Mouse (Mus musculus): ENCODE measurements at regions not wholly inside any gene's neighbourhood (a gene's known extent, or its start where the extent isn't known, plus 50 kb on each side); places are given as distances from the start of the nearest gene placed in this dataset.
A peak's percentile ranks its signal among the peaks of the same experiment; 100 is the strongest.

GRCm38 (mm10) chr8:26507611-26508070, 388.3 kb downstream of the Gm45692 start:
- no peak for DNase-seq (ENCODE audit: low read depth, low spot score)

GRCm38 (mm10) chr8:26509254-26509653, 389.9 kb downstream of the Gm45692 start:
- DNase-seq (ENCODE audit: low read depth, low spot score): no peak

- DNase-seq (ENCODE audit: low read depth, low spot score): no peak
Observed at GRCm38 (mm10) chr8:26513001-26513400, 393.7 kb downstream of the Gm45692 start.

- no peak for DNase-seq (ENCODE audit: low read depth, low spot score)
Observed at GRCm38 (mm10) chr8:26524237-26524636, 404.9 kb downstream of the Gm45692 start.

- no peak for DNase-seq (ENCODE audit: low read depth, low spot score)
Observed at GRCm38 (mm10) chr8:26526474-26527185, 407.3 kb downstream of the Gm45692 start.

GRCm38 (mm10) chr8:26527186-26527580, 407.8 kb downstream of the Gm45692 start:
- DNase-seq (ENCODE audit: low read depth, low spot score): no peak

GRCm38 (mm10) chr8:26529921-26530320, 410.6 kb downstream of the Gm45692 start:
- DNase-seq (ENCODE audit: low read depth, low spot score): no peak

GRCm38 (mm10) chr8:26533444-26534421, 414.4 kb downstream of the Gm45692 start:
- no peak for DNase-seq (ENCODE audit: low read depth, low spot score)

- no peak for DNase-seq (ENCODE audit: low read depth, low spot score)
Observed at GRCm38 (mm10) chr8:26535816-26536215, 416.5 kb downstream of the Gm45692 start.

- no peak for DNase-seq (ENCODE audit: low read depth, low spot score)
Observed at GRCm38 (mm10) chr8:26553691-26554090, 423.4 kb upstream of the Zfp703 start.

- peak; percentile 88 for DNase-seq (ENCODE audit: low read depth, low spot score)
Observed at GRCm38 (mm10) chr8:26559196-26559595, 417.9 kb upstream of the Zfp703 start.

GRCm38 (mm10) chr8:26563151-26563550, 414.0 kb upstream of the Zfp703 start:
- no peak for DNase-seq (ENCODE audit: low read depth, low spot score)

- no peak for DNase-seq (ENCODE audit: low read depth, low spot score)
Observed at GRCm38 (mm10) chr8:26564254-26564653, 412.9 kb upstream of the Zfp703 start.

GRCm38 (mm10) chr8:26568423-26569060, 408.6 kb upstream of the Zfp703 start:
- no peak for DNase-seq (ENCODE audit: low read depth, low spot score)

- no peak for DNase-seq (ENCODE audit: low read depth, low spot score)
Observed at GRCm38 (mm10) chr8:26588841-26589240, 388.3 kb upstream of the Zfp703 start.

- no peak for DNase-seq (ENCODE audit: low read depth, low spot score)
Observed at GRCm38 (mm10) chr8:26590591-26591212, 386.4 kb upstream of the Zfp703 start.

GRCm38 (mm10) chr8:26591266-26591665, 385.9 kb upstream of the Zfp703 start:
- no peak for DNase-seq (ENCODE audit: low read depth, low spot score)

- no peak for DNase-seq (ENCODE audit: low read depth, low spot score)
Observed at GRCm38 (mm10) chr8:26593536-26594368, 383.4 kb upstream of the Zfp703 start.

GRCm38 (mm10) chr8:26594369-26594920, 382.7 kb upstream of the Zfp703 start:
- DNase-seq (ENCODE audit: low read depth, low spot score): no peak

- no peak for DNase-seq (ENCODE audit: low read depth, low spot score)
Observed at GRCm38 (mm10) chr8:26595431-26596018, 381.6 kb upstream of the Zfp703 start.

Measured in skeletal muscle tissue, adult 2 months (tissue).